Mouse (Mus musculus) liver, embryonic 18 days (tissue): ENCODE data around the gene Gabrg2. TPM values are rescaled to one million over a fixed set of nuclear protein-coding genes. Genes with fewer than 3 reads are reported as not detected.

ENCODE experiments used
- polyA plus RNA-seq: library from polyadenylated mRNA; depleted of rRNA; stranded (reverse); fragments of >200 nt; gene quantifications from 2 replicates; pipeline ENCODE4 v1.2.3, GENCODE M21; 2012; rRNA removed

Gabrg2 gene
- polyA plus RNA-seq = not detected in 2 replicates

GRCm38 (mm10) chr11:42000190-42001098 lies at the start of gene Gabrg2:
Gene Gabrg2, minus strand, starts transcription at chr11:42000857.

Other genes with a start within 250 kb of the Gabrg2 start
- 0.05 and 0.07 TPM in 2 replicates for gene Gabra1, start 182.1 kb upstream of the Gabrg2 start, polyA plus RNA-seq